Mouse (Mus musculus): ENCODE results near the gene Nf1. TPM values are rescaled to one million over a fixed set of nuclear protein-coding genes. Genes with fewer than 3 reads are reported as not detected.

Nf1 gene
- polyA plus RNA-seq, 1 experiment from 2014 or later = 2.5 TPM

DNA sequence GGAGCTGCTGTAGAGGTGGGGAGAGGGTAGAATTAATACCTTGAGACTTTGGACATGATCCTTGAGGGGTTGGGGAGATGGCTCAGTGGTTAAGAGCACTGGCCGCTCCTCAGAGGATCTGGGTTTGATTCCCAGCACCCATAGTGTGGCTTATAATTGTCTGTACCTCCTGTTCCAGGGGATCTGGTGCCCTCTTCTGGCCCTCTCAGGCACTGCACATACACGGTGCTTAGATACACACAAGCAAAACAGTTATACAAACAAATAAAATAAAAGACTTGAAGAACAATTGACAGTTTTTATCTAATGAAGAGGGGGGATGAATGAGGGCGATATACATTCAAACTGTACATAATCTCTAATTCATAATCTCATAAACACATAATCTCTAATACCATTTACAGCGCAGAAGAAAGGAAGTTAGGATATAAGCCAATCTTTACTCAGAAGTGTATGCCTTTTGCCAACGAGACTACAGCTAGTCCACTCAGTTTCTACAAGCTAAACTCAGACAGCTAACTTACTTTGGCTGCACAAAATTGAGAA is 2.7 kb upstream of the Nf1 start:
- ATAC-seq = no peak
- Histone ChIP-seq H3K9me3 (replicated peaks) (no peaks in the 10 kb centered on the region), H3K27ac (no peak overlapping the region), H3K4me1 (peaks cover 23% of the 10 kb centered on the region), H3K4me2 (no peak overlapping the region), H3K36me3 (no peaks in the 10 kb centered on the region), H3K27me3 (replicated peaks) (no peaks in the 10 kb centered on the region), H3K4me3 (no peak overlapping the region), H3K9ac (no peak overlapping the region)
- WGBS (ENCODE audit: insufficient replicate concordance) = 77% methylated on average over 5 of the region's 5 CpGs

DNA sequence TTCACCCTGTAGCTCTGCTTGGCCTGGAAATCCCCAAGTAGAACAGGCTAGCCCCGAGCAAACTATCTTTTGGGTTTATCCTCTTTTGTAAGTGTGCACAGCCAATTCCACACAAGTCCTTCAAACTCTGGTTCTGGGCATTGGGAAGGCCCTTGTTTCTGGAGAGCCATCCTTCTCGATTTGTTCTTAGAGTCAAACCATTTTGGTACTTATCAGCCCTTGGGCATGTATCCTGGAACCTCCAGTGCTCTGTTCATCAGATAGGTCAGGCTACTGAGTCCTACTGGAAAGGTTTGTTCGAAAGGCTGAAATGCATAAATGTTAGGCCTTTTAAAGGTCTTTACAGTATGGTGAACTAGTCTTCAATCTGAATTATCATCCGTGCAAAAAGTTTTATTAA is 872 bp upstream of the Nf1 start:
- Histone ChIP-seq H3K9me3 (replicated peaks) (no peaks in the 10 kb centered on the region), H3K4me3 (peak overlapping the region; percentile 99), H3K4me2 (peak overlapping the region; percentile 98), H3K27me3 (replicated peaks) (no peaks in the 10 kb centered on the region), H3K4me1 (peaks cover 23% of the 10 kb centered on the region), H3K27ac (0 out of 2 replicates have a peak overlapping the region, but pooled peaks have one; percentile 81), H3K36me3 (no peaks in the 10 kb centered on the region), H3K9ac (peak overlapping the region; percentile 97)
- ATAC-seq = no peak
- WGBS (ENCODE audit: insufficient replicate concordance) = 36% methylated on average over 4 of the region's 4 CpGs

DNA sequence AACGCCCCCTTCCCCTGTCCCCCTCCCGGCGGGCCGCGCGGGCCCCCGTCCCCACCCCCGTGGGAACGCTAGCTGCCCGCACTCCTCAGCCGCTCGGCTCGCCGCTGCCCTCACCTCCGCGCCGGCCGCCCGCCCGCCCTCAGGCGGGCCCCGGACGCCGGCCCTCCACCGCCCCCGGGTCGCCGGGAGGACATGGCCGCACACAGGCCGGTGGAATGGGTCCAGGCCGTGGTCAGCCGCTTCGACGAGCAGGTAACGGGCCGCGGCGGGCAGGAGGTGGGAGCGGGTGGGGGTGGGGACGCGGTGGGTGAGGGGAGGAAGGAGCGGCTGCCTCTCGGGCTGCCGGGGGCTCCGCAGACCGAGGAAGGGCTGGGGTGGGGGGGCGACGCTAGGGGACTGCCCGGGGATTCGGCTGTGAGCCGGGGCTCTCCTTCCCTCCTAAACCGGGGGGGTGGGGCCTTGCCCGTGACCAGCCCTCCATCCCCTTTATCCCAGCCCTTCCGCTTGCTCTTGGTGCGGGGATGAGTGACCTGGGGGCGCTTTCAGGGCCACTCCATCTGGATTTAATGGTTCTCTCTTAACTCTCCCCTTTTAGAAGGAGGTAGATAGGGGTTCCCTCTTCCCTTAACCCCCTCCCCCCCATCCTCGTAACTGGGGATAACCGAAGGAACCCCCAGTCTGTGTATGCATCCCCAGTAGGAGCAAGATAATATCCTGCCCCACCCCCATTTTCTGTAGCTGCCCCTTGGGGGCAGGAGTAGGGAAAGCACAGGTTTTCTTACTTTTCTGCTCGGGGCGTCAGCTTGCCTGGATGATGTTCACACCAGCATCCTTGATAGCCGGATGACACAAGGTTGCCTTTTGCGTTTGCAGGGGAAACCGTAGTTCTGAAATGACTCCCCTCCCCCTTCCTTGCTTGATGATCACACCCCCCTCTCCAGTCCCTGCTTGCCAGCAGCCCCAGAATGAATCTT is 602 bp downstream of the Nf1 start:
- H3K4me1 ChIP-seq = peaks cover 23% of the 10 kb centered on the region
- WGBS (ENCODE audit: insufficient replicate concordance) = 2% methylated on average over 34 of the region's 63 CpGs
- peak overlapping the region; percentile 97 for H3K9ac ChIP-seq
- no peaks in the 10 kb centered on the region for H3K36me3 ChIP-seq
- peak; percentile 70 for ATAC-seq
- H3K27ac ChIP-seq = peak overlapping the region; percentile 81
- peak overlapping the region; percentile 99 for H3K4me3 ChIP-seq
- H3K4me2 ChIP-seq = peak overlapping the region; percentile 98
- H3K9me3 ChIP-seq (replicated peaks) = no peaks in the 10 kb centered on the region
- H3K27me3 ChIP-seq (replicated peaks) = no peaks in the 10 kb centered on the region

DNA sequence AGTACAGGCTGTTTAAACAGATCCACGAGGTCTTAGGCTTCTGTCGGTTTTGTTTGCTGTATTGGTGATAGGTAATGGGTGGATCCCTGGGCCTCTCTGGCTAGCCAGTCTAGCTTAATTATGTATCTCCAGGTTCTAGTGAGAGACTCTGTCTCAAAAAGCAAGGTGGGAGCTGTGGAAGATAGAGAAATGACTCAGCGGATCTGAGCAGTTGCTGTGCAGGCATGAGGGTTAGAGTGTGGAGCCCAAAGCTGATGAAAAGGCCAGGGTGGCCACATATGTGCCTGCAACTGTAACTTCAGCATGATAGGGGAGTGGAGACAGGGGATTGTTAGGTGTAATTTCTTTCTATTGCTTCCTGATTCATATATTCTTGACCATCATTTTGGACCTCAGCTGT is 17.5 kb downstream of the Nf1 start:
- no peak overlapping the region for H3K9ac ChIP-seq
- 61% methylated on average over 3 of the region's 3 CpGs for WGBS (ENCODE audit: insufficient replicate concordance)
- no peak overlapping the region for H3K4me2 ChIP-seq
- H3K9me3 ChIP-seq (replicated peaks) = no peaks in the 10 kb centered on the region
- ATAC-seq = no peak
- no peaks in the 10 kb centered on the region for H3K27me3 ChIP-seq (replicated peaks)
- no peaks in the 10 kb centered on the region for H3K36me3 ChIP-seq
- H3K4me1 ChIP-seq = peaks cover 15% of the 10 kb centered on the region; the same call in 1 of the 2 replicates
- no peak overlapping the region for H3K4me3 ChIP-seq
- H3K27ac ChIP-seq = no peak overlapping the region

DNA sequence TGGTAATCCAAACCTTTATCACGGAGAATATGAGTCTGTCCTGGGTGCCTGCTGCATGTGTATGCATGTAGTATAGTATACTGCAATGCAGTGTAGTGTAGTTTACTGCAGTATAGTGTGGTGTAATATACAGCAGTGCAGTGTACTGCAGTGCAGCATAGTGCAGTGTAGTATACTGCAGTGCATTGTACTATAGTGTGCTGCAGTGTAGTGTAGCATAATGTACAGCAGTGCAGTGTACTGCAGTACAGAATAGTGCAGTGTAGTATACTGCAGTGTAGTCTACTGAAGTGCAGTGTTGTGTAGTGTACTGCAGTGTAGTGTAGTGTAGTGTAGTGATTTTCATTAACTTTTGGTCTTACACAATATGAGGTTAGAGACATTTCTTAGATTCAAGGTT is 17.9 kb downstream of the Nf1 start:
- 85% methylated on average over 1 of the region's 1 CpGs for WGBS (ENCODE audit: insufficient replicate concordance)
- ATAC-seq = 0 out of 2 replicates have a peak, but pooled peaks have one; percentile 40

DNA sequence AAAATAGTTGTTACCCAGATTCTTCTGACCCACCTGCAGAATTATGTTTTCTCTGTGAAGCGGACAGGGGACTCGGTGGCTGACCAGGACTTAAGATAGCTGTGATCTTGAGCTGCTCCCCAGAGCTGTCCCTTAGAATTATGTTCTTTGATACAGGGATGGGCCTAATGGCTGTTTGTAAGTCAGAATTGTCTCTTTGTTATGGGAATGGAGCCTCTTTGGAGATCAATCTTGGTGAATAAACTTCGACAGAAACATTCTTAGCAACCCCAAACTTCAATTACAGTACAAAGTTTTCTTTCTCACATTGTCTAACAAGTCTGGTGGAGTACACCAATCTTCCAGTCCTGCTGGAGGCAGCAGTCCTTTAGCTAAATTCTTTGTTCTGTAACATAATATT is 25.5 kb downstream of the Nf1 start:
- Histone ChIP-seq H3K9ac (no peak overlapping the region), H3K4me1 (0 out of 2 replicates have a peak, but pooled peaks cover 3% of the 10 kb centered on the region), H3K4me3 (no peak overlapping the region), H3K36me3 (no peaks in the 10 kb centered on the region), H3K27ac (no peak overlapping the region), H3K27me3 (replicated peaks) (no peaks in the 10 kb centered on the region), H3K4me2 (no peak overlapping the region), H3K9me3 (replicated peaks) (no peaks in the 10 kb centered on the region)
- WGBS (ENCODE audit: insufficient replicate concordance) = 74% methylated on average over 3 of the region's 3 CpGs
- no peak for ATAC-seq

More for the DNA sequence above, 17.9 kb downstream of the Nf1 start:
- no peak overlapping the region for H3K27ac ChIP-seq
- peaks cover 15% of the 10 kb centered on the region; the same call in 1 of the 2 replicates for H3K4me1 ChIP-seq
- no peak overlapping the region for H3K9ac ChIP-seq
- H3K4me3 ChIP-seq = no peak overlapping the region
- no peak overlapping the region for H3K4me2 ChIP-seq
- H3K9me3 ChIP-seq (replicated peaks) = no peaks in the 10 kb centered on the region
- H3K36me3 ChIP-seq = no peaks in the 10 kb centered on the region
- H3K27me3 ChIP-seq (replicated peaks) = no peaks in the 10 kb centered on the region

DNA sequence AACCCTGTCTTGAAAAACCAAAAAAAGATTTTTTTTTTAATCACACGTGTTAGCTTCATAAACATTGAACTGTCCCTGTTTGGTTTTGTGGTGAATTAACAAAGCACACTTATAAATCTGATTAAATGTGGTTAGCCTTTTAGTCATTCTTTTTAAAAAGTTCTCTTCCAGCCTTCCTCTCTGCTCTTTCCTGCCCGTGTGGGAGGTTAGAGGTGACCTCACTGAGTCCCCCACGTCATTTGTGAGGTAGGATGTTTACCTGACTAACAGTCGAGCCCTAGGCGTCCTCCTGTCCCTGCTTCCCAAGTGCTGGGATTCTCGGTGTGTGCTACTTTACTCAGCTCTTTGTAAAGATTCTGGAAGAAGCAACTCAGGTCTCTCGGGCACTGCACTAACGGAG is 26.8 kb downstream of the Nf1 start:
- Histone ChIP-seq H3K27me3 (replicated peaks) (no peaks in the 10 kb centered on the region), H3K4me2 (no peak overlapping the region), H3K4me3 (no peak overlapping the region), H3K36me3 (no peaks in the 10 kb centered on the region), H3K4me1 (0 out of 2 replicates have a peak, but pooled peaks cover 3% of the 10 kb centered on the region), H3K27ac (no peak overlapping the region), H3K9me3 (replicated peaks) (no peaks in the 10 kb centered on the region), H3K9ac (no peak overlapping the region)
- no peak for ATAC-seq
- WGBS (ENCODE audit: insufficient replicate concordance) = 43% methylated on average over 8 of the region's 8 CpGs

DNA sequence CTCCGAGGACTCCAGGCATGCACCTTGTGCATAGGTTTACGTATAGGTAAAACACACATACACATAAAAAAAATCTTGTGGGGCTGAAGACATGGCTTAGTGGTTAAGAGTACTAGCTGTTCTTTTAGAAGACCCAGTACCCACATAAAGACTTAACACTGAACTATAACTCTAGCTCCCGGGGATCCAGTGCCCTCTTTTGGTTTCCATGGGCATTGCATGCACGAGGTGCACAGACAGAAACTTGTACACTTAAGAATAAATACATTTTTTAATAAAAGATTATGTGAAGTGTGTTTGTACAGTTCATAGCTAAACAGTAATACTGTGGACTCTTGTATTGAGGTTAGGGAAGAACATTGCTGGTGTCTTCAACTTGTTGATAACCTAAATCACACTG is 33.5 kb downstream of the Nf1 start:
- H3K27me3 ChIP-seq (replicated peaks) = no peaks in the 10 kb centered on the region
- H3K9ac ChIP-seq = no peak overlapping the region
- no peaks in the 10 kb centered on the region for H3K4me1 ChIP-seq
- H3K36me3 ChIP-seq = 0 out of 2 replicates have a peak, but pooled peaks cover 4% of the 10 kb centered on the region
- no peak overlapping the region for H3K27ac ChIP-seq
- H3K9me3 ChIP-seq (replicated peaks) = no peaks in the 10 kb centered on the region
- no peak overlapping the region for H3K4me2 ChIP-seq
- ATAC-seq = no peak
- no peak overlapping the region for H3K4me3 ChIP-seq
- WGBS (ENCODE audit: insufficient replicate concordance) = 75% methylated on average over 4 of the region's 4 CpGs

DNA sequence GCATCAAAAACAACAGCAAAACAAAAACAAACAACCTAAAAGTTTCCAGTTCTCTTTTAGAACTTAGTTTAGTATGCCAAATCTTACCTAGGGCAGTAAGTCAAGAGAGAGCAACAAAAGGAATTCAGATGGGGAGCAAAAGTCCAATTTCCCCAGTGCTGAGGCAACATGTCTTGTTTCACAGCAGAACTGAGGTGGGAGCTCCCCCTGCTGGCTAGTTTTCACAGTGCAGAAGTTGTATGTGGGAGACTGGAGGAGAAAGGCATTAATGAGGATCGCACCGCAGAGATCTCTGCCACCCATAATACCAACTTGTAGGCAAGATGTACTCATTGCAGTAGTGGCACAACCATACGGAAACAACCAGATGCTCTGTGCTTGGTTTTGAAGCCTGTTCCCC is 58.8 kb downstream of the Nf1 start:
- ATAC-seq = no peak
- H3K4me2 ChIP-seq = no peak overlapping the region
- WGBS (ENCODE audit: insufficient replicate concordance) = 63% methylated on average over 3 of the region's 3 CpGs
- no peaks in the 10 kb centered on the region for H3K9me3 ChIP-seq (replicated peaks)
- no peak overlapping the region for H3K4me3 ChIP-seq
- H3K27me3 ChIP-seq (replicated peaks) = no peaks in the 10 kb centered on the region
- peaks cover 11% of the 10 kb centered on the region; the same call in 1 of the 2 replicates for H3K36me3 ChIP-seq
- H3K4me1 ChIP-seq = no peaks in the 10 kb centered on the region
- no peak overlapping the region for H3K9ac ChIP-seq
- H3K27ac ChIP-seq = no peak overlapping the region

DNA sequence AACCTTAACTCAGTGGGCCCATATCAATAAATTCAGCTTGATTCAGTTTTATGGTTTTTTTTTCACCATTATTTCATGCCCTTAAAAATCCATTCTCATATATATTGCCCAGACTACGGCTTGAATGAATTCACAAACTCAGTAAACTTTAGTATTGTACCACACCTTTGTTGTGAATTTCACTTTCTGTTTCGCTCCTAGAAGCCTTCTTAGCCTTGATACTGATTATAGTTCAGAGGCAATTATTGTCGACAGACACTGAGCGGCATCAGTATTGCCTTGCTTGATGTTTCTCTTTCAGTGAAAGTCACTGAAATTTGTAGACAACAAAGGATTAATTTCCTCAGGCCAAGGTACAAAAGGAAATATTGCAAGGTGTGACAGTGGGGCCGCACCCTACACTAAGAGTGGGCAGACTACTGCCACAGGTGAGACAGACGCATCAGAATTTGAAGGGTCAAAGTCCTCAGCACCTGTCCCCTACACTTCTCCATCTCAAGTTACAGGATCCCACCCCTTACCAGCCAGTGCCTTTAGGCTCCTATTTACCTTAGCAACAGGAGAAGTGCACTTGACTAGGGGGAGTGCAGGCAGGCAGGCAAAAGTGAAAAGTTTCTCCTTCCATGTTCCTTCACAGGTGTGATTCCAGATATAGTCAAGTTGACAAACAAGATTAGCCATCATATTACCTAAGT is 64.3 kb downstream of the Nf1 start:
- H3K4me2 ChIP-seq = no peak overlapping the region
- H3K4me1 ChIP-seq = no peaks in the 10 kb centered on the region
- no peaks in the 10 kb centered on the region for H3K9me3 ChIP-seq (replicated peaks)
- no peak for ATAC-seq
- no peak overlapping the region for H3K9ac ChIP-seq
- no peak overlapping the region for H3K4me3 ChIP-seq
- peaks cover 7% of the 10 kb centered on the region; the same call in 1 of the 2 replicates for H3K36me3 ChIP-seq
- H3K27me3 ChIP-seq (replicated peaks) = no peaks in the 10 kb centered on the region
- 79% methylated on average over 6 of the region's 6 CpGs for WGBS (ENCODE audit: insufficient replicate concordance)
- H3K27ac ChIP-seq = no peak overlapping the region

DNA sequence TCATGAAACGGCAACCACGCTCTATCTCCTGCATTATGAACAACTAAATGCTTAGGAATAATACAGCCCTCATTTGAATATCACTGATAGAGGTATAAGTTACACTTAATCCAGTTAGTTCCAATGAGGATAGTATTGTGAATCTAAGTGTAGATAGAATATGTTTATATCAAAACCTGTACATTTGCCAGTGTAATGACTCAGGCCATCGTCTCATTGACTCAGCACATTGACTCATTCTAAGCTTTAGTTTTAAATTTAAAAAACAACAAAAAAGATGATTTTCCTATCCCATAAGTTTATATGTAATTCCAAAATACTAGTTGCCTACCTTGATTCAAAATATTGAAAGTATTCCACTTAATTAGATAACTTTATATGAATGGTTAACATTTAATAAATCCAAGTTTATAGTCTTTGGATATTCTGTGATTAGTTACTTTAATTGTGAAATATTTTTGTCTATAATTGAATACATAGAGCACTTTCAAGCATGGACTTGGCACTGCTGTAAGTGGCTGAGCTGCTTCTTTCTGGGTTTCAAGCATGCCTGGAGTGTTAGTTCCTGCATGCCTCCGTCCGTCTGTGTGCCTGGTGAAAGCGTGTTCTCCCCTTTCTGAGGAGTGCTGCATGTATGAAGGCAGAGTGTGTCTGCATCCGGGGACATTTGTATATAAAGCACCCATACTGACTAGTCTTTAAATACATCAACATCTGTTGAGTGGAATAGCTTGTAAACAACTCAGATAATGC is 74.4 kb downstream of the Nf1 start:
- Histone ChIP-seq H3K4me2 (no peak overlapping the region), H3K4me3 (no peak overlapping the region), H3K9me3 (replicated peaks) (no peaks in the 10 kb centered on the region), H3K9ac (no peak overlapping the region), H3K36me3 (peaks cover 3% of the 10 kb centered on the region), H3K27ac (no peak overlapping the region), H3K4me1 (no peaks in the 10 kb centered on the region), H3K27me3 (replicated peaks) (no peaks in the 10 kb centered on the region)
- WGBS (ENCODE audit: insufficient replicate concordance) = 80% methylated on average over 7 of the region's 7 CpGs
- ATAC-seq = no peak

Data from liver, embryonic 12.5 days (tissue).